Mouse (Mus musculus) brain, embryonic 14.5 days (tissue): ENCODE measurements around the gene Adcy5.

ENCODE experiments used
- CTCF ChIP-seq: fragments of 200-500 bp; IDR thresholded peaks from 2 replicates; pipeline ENCODE4 v1.5.1; 2012; ENCODE audit warnings: inconsistent platforms, mild to moderate bottlenecking, moderate library complexity, borderline replicate concordance; ENCODE audit not compliant: insufficient read depth, insufficient read length; ENCODE audit errors: extremely low read depth
- POLR2A ChIP-seq: fragments of 200-500 bp; IDR thresholded peaks from 2 replicates; pipeline ENCODE4 v1.6.1; 2012; ENCODE audit warnings: mild to moderate bottlenecking, inconsistent platforms, borderline replicate concordance; ENCODE audit not compliant: poor library complexity, insufficient read depth, insufficient read length, severe bottlenecking; ENCODE audit errors: extremely low read depth

- TF ChIP-seq CTCF, result no peak
- no peak for TF ChIP-seq POLR2A
Measured at GRCm38 (mm10) chr16:35297786-35298185, 143.1 kb downstream of the Adcy5 start.
